Mouse (Mus musculus) spleen, postnatal 4 days (tissue): ENCODE data around the gene Ccnj.

Experiments
- DNase-seq, 2 experiments: peaks; one replicate each; pipeline ENCODE4 v3.0.0; 2022; ENCODE audit warnings: low spot score in 2 of 2

Ccnj gene

GRCm38 (mm10) chr19:40830703-40831415 is at the start of gene Ccnj:
Gene Ccnj (plus strand): TSS chr19:40831279.
- peak; percentile 89 to 95 for DNase-seq

DNA sequence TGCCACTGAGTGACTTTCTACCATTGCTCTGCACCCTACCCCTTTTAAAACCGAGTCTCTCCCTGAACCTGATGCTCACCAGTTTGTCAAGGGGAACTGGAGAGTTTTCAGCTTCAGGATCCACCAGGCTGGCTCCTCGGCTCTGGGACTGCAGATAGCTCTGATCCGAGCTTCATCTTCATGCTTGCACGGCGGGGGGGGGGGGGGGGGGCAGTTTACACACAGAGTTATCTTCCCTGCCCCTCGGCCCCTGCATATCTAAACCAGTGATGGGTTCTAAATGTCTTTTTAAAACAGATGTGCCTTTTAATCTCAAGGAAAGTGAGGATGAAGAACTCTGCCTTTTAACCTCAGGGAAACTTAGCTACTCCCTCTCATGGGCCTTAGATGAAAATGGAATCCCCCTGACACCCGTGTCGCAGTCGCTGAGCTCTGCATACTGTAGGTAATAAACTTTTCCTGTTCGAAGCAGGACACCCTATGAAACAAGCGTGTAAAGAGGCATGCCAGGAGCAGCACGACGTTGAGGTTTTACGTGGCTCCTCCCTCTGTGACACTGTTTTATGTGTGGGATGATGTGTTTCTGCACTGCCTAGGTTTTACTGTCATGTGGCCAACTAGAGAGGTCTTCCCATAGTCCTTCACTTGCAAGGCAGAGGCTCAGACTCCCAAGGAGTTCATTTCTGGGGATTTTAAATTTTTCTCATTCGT is 42.9 kb upstream of the Ccnj start:
- DNase-seq = no peak

DNA sequence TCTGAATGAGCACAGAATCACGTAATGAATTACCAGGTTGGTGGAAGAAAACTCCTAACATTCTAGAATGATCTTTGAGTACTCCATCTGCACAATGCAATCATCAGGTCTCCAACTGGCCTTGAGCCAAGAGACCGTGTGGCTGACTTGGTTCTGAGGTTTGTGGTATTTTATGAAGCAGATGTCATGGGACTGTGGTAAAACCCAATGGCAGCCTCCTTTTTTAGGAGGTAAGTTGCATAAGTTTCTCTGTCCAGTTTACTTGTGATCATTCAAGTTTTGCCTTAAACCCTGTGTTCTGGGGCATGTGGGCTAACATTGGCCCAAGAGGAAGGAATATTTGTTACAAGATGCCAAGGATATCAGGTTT is 42.4 kb upstream of the Ccnj start:
- DNase-seq = no peak

DNA sequence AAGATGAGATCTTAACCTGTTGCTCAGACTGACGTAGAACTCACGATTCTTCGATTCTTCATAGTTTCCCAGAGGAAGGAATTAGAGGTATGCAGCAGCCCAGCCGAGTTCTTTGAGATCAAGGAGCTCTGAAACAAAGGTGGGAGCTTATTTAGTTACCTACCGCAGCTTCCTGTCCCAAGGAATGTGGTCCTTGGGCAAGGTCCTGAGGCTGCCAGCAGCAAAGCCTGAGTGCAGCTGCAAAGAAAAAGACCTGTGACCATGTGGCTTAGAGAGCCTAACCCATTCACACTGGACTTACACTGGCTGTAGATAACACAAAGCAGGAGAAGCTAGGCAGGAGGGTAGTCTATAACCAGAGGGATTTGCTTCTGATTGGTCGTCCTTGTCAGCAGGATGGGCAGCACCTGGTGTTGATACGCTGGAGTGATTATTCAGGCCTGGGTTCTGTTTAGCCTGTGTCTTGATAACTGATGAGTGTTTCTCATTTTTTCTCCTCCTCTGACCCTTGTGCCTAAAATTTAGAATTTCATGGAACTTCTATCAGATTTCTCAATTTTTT is 25.8 kb upstream of the Ccnj start:
- no peak for DNase-seq

DNA sequence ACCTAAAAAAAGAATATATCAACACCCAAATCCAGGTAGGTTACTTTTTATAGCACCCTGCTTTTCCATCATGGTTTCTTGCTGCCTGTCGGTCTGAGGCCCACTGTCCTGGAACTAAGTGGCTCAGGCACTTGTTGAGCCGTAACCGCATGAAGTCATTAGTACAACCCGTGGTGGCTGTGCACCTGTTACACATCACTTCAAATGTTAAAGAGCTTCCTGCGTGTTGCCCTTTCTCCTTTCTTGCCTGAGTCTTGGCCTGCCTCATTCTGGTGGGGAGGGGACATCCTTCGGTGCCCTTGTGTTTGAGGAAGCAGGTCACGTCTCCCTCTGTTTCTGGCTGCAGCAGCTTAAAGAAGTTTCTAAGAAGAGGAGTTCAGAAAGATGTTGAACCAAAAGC is 21.2 kb upstream of the Ccnj start:
- no peak for DNase-seq

- DNase-seq = no peak
These were observed 19.2 kb upstream of the Ccnj start for GRCm38 (mm10) chr19:40811840-40812239.

GRCm38 (mm10) chr19:40812778-40813177 is 18.3 kb upstream of the Ccnj start:
- DNase-seq = no peak

- peak; percentile 81 to 85 for DNase-seq
These were observed 17.7 kb upstream of the Ccnj start for GRCm38 (mm10) chr19:40813385-40813784.

DNA sequence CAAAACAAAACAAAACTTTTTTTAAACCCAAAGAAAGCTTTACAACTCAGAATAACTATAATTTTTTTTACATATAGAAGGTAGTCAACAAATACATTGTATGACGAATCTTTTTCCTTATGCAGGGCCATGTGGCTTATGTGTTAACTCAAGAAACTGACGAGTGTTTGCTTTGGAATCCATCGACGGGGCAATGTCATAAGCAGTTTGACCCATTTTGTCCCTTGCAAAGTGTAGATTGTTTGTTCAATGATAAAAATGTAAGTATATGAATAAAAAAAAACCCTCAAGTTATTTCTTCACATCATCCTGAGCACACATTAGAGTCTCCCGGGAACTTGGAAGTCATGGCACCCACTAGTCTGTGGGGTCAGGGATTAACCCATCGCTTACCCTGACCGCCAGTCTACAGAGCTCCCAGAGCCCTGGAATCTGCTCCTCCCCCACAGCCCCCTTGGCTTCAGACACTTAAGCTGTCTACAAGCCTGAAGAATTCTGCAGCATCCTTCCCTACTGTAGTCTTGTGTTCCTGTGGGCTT is 15.4 kb upstream of the Ccnj start:
- no peak for DNase-seq

DNA sequence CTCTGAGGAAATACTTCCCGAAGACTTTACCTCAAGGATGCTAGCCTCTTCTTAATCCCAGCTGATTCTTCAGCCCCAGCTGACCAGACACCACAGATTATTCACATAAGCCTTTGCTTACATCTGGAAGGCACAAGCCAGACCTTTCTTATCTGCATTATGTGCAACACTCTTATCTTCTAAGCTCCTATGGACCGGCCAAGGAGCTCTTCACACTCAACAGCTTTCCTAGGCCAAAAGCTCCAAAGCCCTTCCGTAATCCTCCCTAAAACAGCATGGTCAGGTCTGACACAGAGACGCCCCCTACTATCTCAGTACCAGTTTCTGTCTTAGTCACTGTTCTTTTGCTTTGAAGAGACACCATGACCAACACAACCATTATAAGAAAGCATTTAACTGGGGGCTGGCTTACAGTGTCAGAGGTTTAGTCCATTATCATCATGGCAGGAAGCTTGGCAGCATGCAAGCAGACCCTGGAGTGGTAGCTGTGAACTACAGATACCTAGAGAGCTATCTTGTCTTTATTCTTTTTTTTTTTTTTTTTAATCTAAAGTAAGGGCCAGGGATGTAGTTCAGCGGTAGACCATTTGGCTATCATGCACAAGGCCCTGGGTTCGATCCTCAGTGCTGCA is 13.1 kb upstream of the Ccnj start:
- DNase-seq = no peak

DNA sequence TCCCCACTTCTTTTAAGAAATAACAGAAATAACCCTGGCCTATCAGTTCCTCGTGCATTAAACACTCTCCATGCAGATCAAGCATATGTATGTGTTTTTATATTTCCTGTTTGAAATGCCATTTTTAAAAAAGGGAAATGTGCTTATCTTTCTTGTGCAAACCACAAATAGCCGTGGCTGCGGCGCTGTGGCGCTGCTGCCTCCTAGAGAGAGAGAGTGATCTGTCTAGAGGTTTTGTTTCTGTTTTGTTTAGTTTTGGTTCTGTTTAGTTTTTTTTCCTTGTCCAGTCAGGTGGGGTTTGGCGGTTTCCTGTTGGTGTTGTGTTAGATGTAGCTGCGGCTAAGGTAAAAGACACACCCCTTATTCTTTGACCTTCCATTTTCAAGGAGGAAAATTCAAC is 12.3 kb upstream of the Ccnj start:
- peak; percentile 70 to 80 for DNase-seq

- DNase-seq = no peak
These were observed 9.7 kb upstream of the Ccnj start for GRCm38 (mm10) chr19:40821306-40821825.

DNA sequence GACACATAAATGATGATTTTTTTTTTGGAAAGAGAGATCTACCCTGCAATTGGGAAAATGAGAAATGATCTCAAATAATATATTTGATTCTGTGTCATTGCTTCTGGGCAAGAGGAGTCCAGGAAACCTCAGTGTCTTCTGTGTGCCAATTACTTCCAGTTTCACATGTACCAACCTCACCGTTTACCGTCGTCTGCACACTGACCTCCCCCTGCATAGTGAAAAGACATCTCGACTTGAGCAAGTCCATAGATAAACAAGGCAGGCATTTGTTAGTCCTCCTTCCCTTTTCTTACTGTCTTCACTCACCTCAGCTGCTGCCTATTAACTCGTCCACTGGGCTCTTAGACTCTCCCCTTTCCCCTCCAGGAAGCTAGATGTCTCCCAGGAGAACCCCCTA is 5.4 kb upstream of the Ccnj start:
- DNase-seq = no peak

DNA sequence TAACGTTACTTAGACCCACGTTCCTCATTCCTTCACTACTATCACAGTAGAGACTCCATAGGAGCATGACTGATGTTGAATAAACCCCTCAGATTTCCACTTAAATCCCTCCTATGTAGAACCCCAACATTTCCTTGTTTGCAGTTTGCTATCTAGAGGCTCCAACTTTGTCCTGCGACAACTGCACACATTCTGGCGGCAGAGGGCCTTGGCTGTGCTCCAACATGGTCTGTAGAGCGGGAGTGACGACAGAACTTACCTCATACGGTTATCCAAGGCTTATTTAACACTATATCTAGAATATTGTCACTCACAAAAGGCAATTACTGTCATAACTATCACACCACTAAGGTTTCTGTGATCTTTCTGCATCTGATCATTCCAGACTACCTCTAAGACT is 4.3 kb upstream of the Ccnj start:
- no peak for DNase-seq

GRCm38 (mm10) chr19:40830198-40830597 is 881 bp upstream of the Ccnj start:
- DNase-seq = no peak

GRCm38 (mm10) chr19:40831416-40832201 is 530 bp downstream of the Ccnj start:
- DNase-seq = peak; percentile 43 to 83

DNA sequence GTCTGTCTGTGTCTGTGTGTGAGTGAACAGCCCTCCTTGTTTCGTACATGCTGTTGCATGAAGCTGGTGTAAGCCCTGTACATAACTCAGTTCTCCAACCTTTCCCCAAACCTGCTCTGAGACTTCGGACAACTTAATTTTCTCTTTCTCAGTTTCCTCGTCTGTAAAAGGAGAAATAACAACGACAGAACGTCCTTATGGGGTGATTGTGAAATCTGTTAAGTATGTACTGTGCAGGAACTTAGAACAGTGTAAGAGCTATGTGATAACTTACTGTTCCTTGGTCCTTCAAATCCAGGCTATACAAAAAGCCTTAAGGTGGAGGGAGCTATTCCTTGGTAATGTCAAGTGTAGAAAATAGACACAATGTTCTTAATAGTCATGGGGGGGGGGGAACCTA is 1.3 kb downstream of the Ccnj start:
- no peak for DNase-seq

GRCm38 (mm10) chr19:40834436-40834835 is 3.4 kb downstream of the Ccnj start:
- DNase-seq = no peak

- DNase-seq = no peak
These were observed 7.1 kb downstream of the Ccnj start for GRCm38 (mm10) chr19:40838205-40838604.

- DNase-seq = no peak
These were observed 9.2 kb downstream of the Ccnj start for GRCm38 (mm10) chr19:40840303-40840702.

- DNase-seq = no peak
These were observed 10.0 kb downstream of the Ccnj start for GRCm38 (mm10) chr19:40841083-40841482.
